In genomic region chr11:7838311-7839237, GRCm38 (mm10) we compare ENCODE assay signal across 13 mouse cellular contexts.
DNase-seq lines count a peak whose midpoint lies in the region; ATAC-seq lines count a peak whose summit lies in the region.
"Had no signal": no experiment of that assay in that cellular context is flagged by ENCODE, and none has a peak within 500 bp of the region (broad histone marks: within the 10 kb centered on the region; RNA-seq: fewer than 3 reads in every experiment).

No protein-coding gene starts in this region.

- H3K27me3 ChIP-seq in embryonic facial prominence, embryonic 14.5 days (replicated peaks; ENCODE audit: control insufficient read depth, insufficient read depth, low read length) = no peaks in the 10 kb centered on the region
- H3K27me3 ChIP-seq in embryonic facial prominence, embryonic 10.5 days (replicated peaks; ENCODE audit: low read depth, poor library complexity, severe bottlenecking) = no peaks in the 10 kb centered on the region
- H3K27me3 ChIP-seq in kidney, embryonic 16.5 days (ENCODE audit: insufficient read depth, low read length) = no peaks in the 10 kb centered on the region
- H3K27me3 ChIP-seq: embryonic facial prominence, embryonic 13.5 days had no signal

- 37% methylated on average over 8 of the region's 8 CpGs for WGBS in embryonic facial prominence, embryonic 14.5 days
- 48% methylated on average over 8 of the region's 8 CpGs for WGBS in embryonic facial prominence, embryonic 10.5 days
- 60% methylated on average over 8 of the region's 8 CpGs for WGBS in kidney, embryonic 16.5 days

- no peaks in the 10 kb centered on the region for H3K9me3 ChIP-seq in embryonic facial prominence, embryonic 14.5 days (ENCODE audit: control insufficient read depth, low read length)
- H3K9me3 ChIP-seq in embryonic facial prominence, embryonic 10.5 days = no peaks in the 10 kb centered on the region
- no peaks in the 10 kb centered on the region for H3K9me3 ChIP-seq in kidney, embryonic 16.5 days (ENCODE audit: low read length)
- H3K9me3 ChIP-seq: embryonic facial prominence, embryonic 13.5 days had no signal

- H3K9ac ChIP-seq in embryonic facial prominence, embryonic 14.5 days (ENCODE audit: low read depth, low read length) = no peak overlapping the region
- H3K9ac ChIP-seq in kidney, embryonic 16.5 days (replicated peaks; ENCODE audit: low read length) = no peak overlapping the region
- H3K9ac ChIP-seq: embryonic facial prominence, embryonic 13.5 days; hindbrain, embryonic 14.5 days; liver, postnatal 0 days had no signal

- H3K36me3 ChIP-seq in embryonic facial prominence, embryonic 14.5 days (ENCODE audit: control insufficient read depth, insufficient read depth, low read length) = no peaks in the 10 kb centered on the region
- no peaks in the 10 kb centered on the region for H3K36me3 ChIP-seq in embryonic facial prominence, embryonic 10.5 days (replicated peaks)
- no peaks in the 10 kb centered on the region for H3K36me3 ChIP-seq in kidney, embryonic 16.5 days (ENCODE audit: insufficient read depth, low read length)
- H3K36me3 ChIP-seq: embryonic facial prominence, embryonic 13.5 days had no signal

- H3K4me3 ChIP-seq in embryonic facial prominence, embryonic 14.5 days (ENCODE audit: low read depth, low read length) = no peak overlapping the region
- no peak overlapping the region for H3K4me3 ChIP-seq in embryonic facial prominence, embryonic 10.5 days
- H3K4me3 ChIP-seq in kidney, embryonic 16.5 days (ENCODE audit: low read length) = no peak overlapping the region
- H3K4me3 ChIP-seq: embryonic facial prominence, embryonic 13.5 days had no signal

- H3K4me1 ChIP-seq in embryonic facial prominence, embryonic 14.5 days (ENCODE audit: control insufficient read depth, insufficient read depth, low read length) = no peaks in the 10 kb centered on the region
- H3K4me1 ChIP-seq in embryonic facial prominence, embryonic 10.5 days = peaks cover 11% of the 10 kb centered on the region
- H3K4me1 ChIP-seq in kidney, embryonic 16.5 days (ENCODE audit: insufficient read depth, low read length) = no peaks in the 10 kb centered on the region
- H3K4me1 ChIP-seq: embryonic facial prominence, embryonic 13.5 days had no signal

- no peak overlapping the region for H3K4me2 ChIP-seq in embryonic facial prominence, embryonic 14.5 days (ENCODE audit: low read depth, low read length)
- H3K4me2 ChIP-seq in kidney, embryonic 16.5 days (replicated peaks; ENCODE audit: low read depth, low read length) = no peak overlapping the region
- H3K4me2 ChIP-seq: embryonic facial prominence, embryonic 13.5 days; hindbrain, embryonic 14.5 days had no signal

- H3K27ac ChIP-seq in embryonic facial prominence, embryonic 14.5 days (replicated peaks; ENCODE audit: low read depth, low read length) = no peak overlapping the region
- no peak overlapping the region for H3K27ac ChIP-seq in embryonic facial prominence, embryonic 10.5 days (replicated peaks)
- H3K27ac ChIP-seq in kidney, embryonic 16.5 days (ENCODE audit: low read length) = no peak overlapping the region
- H3K27ac ChIP-seq: embryonic facial prominence, embryonic 13.5 days; hindbrain, embryonic 14.5 days had no signal

- no peak for ATAC-seq in embryonic facial prominence, embryonic 14.5 days (ENCODE audit: low read depth)
- no peak for ATAC-seq in kidney, embryonic 16.5 days (ENCODE audit: low FRiP score, low TSS enrichment)
- ATAC-seq: liver, postnatal 0 days; midbrain, embryonic 16.5 days had no signal

- peak; percentile 20 for DNase-seq in embryonic facial prominence, embryonic 14.5 days (ENCODE audit: low spot score)
- DNase-seq in embryonic facial prominence, embryonic 10.5 days (ENCODE audit: low spot score) = no peak
- peak; percentile 13 to 37 for DNase-seq in kidney, adult 8-10 months
- DNase-seq in kidney, postnatal 10 days = peak; percentile 6
- peak; percentile 62 for DNase-seq in skeletal muscle tissue, adult 2 months (ENCODE audit: low read depth, low spot score)
- no peak for DNase-seq in spleen, postnatal 36 days (ENCODE audit: low spot score in 2 of 2)
- no peak for DNase-seq in thymus, postnatal 10 days (ENCODE audit: low spot score in 2 of 2)
- DNase-seq: layer of hippocampus, adult 9-11 months; liver, postnatal 0 days had no signal

Comparison
In these comparisons a context has a peak if more than half of its experiments do, and no peak if none do; other contexts are left out.
1. DNase-seq: peak in embryonic facial prominence, embryonic 14.5 days (single experiment), kidney, adult 8-10 months (2 of 2), kidney, postnatal 10 days (single experiment) and skeletal muscle tissue, adult 2 months (single experiment); none in embryonic facial prominence, embryonic 10.5 days (single experiment), spleen, postnatal 36 days (0 of 2) and thymus, postnatal 10 days (0 of 2).